Mouse (Mus musculus) liver, adult 10 weeks (tissue): Measurements from ENCODE around the gene Gm12394. TPM values are rescaled to one million over a fixed set of nuclear protein-coding genes. Genes with fewer than 3 reads are reported as not detected.

Experiments
- polyA plus RNA-seq: library from polyadenylated mRNA; stranded (reverse); fragments of 350-450 nt; fragmentation: Illumina TruSeq; extraction: RNeasy Lipid Tissue Mini Kit (QIAGEN cat#74804); gene quantifications from one replicate; pipeline ENCODE4 v1.2.3, GENCODE M21; 2014; ENCODE audit warnings: low read depth, low replicate concordance

The Gm12394 gene
- not detected for polyA plus RNA-seq

GRCm38 (mm10) chr4:42856671-42857070 lies at the start of gene Gm12394:
TSS of gene Gm12394 (minus strand) at chr4:42856771.

GRCm38 (mm10) chr4:42874134-42874533 lies 17.6 kb upstream of the Gm12394 start, which contains the start of gene Fam205c:
TSS of gene Fam205c (minus strand) at chr4:42874234.

GRCm38 (mm10) chr4:42853788-42854187 lies 2.8 kb downstream of the Gm12394 start, which contains the start of gene Fam205a1:
TSS of gene Fam205a1 (minus strand) at chr4:42853888.

GRCm38 (mm10) chr4:42773893-42774292 lies 82.7 kb downstream of the Gm12394 start, which contains the start of gene Ccl21a:
TSS of gene Ccl21a (minus strand) at chr4:42773993.

GRCm38 (mm10) chr4:42756477-42756876 lies 100.1 kb downstream of the Gm12394 start, which contains the start of gene Ccl19:
TSS of gene Ccl19 (minus strand) at chr4:42756577.

GRCm38 (mm10) chr4:42735245-42735644 lies 121.3 kb downstream of the Gm12394 start, which contains the start of gene 4930578G10Rik:
TSS of gene 4930578G10Rik (plus strand) at chr4:42735545.

Other genes starting within 250 kb of the Gm12394 start
- not detected for gene Gm10591, start 244.6 kb downstream of the Gm12394 start, polyA plus RNA-seq
- not detected for gene Gm2564, start 227.1 kb downstream of the Gm12394 start, polyA plus RNA-seq
- gene Ccl27b, start 201.5 kb downstream of the Gm12394 start, polyA plus RNA-seq, result not detected
- gene Il11ra2, start 194.9 kb downstream of the Gm12394 start, polyA plus RNA-seq, result not detected
- gene 4930578G10Rik, start 121.2 kb downstream of the Gm12394 start, polyA plus RNA-seq, result not detected
- not detected for gene Ccl19, start 100.2 kb downstream of the Gm12394 start, polyA plus RNA-seq
- gene Ccl21a, start 82.8 kb downstream of the Gm12394 start, polyA plus RNA-seq, result not detected
- gene Fam205a1, start 2.9 kb downstream of the Gm12394 start, polyA plus RNA-seq, result not detected
- not detected for gene Fam205c, start 17.5 kb upstream of the Gm12394 start, polyA plus RNA-seq
- 0.11 TPM for gene Phf24, start 59.9 kb upstream of the Gm12394 start, polyA plus RNA-seq
- gene Dnajb5, start 93.0 kb upstream of the Gm12394 start, polyA plus RNA-seq, result 0.19 TPM
- not detected for gene 1700022I11Rik, start 112.8 kb upstream of the Gm12394 start, polyA plus RNA-seq
- gene Vcp, start 143.7 kb upstream of the Gm12394 start, polyA plus RNA-seq, result 159 TPM
- gene Fancg, start 153.7 kb upstream of the Gm12394 start, polyA plus RNA-seq, result 1.6 TPM
- gene Pigo, start 169.0 kb upstream of the Gm12394 start, polyA plus RNA-seq, result 2.7 TPM
- gene Stoml2, start 174.9 kb upstream of the Gm12394 start, polyA plus RNA-seq, result 29.1 TPM
- gene Fam214b, start 189.4 kb upstream of the Gm12394 start, polyA plus RNA-seq, result 1.7 TPM
- 1.9 TPM for gene Unc13b, start 202.2 kb upstream of the Gm12394 start, polyA plus RNA-seq